Mouse (Mus musculus): ENCODE data around the gene Coa4. TPM values are rescaled to one million over a fixed set of nuclear protein-coding genes. Genes with fewer than 3 reads are reported as not detected.

Gene Coa4
- 1.7 and 4.0 TPM in 2 replicates for total RNA-seq (2015; ENCODE audit: low replicate concordance)
- 6.7 and 9.8 TPM in 2 replicates for total RNA-seq (2017; ENCODE audit: low replicate concordance)

DNA sequence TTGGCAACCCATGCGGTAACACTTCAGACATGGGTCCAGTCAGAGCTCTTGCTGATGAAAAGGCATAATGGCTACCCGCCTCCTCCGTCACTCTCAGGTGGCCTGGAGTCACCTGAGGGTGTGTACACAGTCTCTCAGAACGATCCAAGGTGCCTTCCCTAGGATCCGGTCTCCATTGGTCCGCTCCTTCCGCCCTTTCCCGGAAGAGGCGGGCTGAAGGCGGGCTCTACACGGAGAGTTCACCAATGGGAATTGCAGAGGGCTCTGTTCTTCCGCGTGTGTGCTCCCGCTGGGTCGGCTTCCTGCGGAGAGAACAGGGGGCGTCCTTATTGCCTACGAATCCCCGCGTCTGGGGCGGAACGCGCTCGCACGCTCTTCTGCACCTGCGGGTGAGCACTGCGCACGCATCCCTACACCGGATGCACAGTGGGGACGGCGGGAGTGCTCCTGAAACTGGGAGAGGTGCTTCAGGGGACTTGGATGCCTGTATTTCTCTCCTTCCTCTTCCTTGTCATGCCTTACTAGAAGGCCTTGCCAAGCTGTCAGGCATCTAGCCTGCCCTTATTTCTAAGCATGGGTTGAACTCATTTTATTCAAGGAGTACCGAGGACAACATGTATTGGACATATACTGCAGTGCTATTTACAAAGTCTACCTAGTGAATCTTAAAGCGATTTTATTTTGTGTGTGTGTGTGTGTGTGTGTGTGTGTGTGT, at the start of gene Coa4:
TSS of gene Coa4 (plus strand) at position 268 of the 715 bp plus-strand sequence.
- ATAC-seq (replicated peaks; ENCODE audit: low FRiP score, poor library complexity, severe bottlenecking) = peak; percentile 99

DNA sequence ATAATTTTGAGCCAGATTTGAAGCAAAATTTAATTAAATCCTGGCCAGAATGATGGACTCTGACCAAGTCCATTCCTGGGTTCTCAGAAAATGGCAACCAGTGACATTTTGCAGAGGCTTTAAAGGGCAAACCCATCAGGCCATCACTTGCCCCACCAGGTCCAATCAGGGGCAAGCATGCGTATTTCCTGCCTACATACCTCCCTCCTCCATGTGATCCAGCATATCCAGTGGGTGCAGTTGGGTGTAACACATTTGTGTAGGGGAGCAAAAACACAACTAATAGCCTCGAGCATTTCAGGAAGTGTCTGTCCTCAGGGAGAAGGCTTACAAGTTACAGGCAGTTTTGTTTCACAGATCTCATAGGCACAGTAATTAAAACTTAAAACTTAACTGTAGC, 49.6 kb upstream of the Coa4 start:
- ATAC-seq (replicated peaks; ENCODE audit: low FRiP score, poor library complexity, severe bottlenecking) = no peak

DNA sequence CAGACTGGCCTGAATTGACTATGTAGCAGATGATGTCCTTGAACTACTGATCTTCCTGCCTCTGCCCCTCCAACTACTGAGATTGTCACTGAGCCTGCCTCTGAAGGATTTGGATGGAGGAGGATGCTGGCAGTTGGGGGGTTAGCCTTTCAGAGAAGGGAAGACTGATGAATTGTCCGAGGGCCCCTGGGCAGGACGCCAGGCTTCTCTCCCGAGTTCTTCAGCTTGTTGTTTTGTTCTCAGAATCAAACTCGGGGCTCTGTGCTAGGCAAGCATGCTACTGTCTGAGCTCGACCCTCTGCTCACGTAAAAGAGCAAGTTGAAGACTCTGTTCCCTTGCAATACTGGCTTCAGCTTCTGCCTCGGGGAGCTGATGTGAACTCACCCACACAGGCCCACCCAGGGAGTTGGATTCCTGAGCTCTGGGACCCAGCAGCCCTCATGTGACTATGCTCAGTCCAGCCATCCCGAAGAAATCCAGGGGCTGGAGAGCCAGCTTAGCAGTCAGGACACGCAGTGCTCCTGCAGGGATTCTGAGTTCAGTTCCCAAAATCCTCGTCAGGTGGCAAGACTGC, 48.3 kb upstream of the Coa4 start:
- no peak for ATAC-seq (replicated peaks; ENCODE audit: low FRiP score, poor library complexity, severe bottlenecking)

DNA sequence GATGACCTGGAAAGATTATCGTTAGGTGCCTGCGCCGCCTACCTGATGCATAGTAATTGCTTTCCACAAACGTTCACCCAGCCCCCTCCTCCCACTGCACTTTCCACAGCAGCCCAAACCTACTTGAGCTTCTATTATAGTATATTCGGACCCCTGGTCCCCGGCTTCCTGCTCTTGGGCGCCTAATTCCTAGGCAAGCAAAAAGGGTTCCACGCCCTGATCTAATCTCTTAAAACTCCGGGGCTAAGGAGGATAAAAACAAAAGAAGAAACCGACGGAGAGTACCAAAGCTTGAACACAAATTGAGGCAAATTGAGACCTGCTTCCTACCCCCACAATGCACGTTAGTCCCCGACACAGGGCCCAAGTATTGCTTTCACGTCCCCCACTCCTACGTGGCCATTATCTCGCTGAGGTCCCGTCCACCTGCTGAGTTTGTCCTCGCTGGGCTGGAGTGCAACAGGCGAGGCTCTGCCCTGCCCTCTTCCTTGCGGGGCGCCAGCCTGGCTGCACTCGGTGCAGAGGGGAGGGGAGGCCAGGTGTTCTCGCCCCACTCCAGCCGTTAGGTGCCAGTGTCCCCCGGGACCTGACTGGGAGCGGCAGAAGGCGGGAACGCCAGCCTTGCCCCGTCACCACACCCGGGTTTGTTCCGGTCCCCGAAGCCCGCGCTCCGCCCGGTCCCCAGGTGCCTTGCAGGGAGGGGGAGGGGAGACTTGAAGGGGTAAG, 44.3 kb upstream of the Coa4 start:
- ATAC-seq (replicated peaks; ENCODE audit: low FRiP score, poor library complexity, severe bottlenecking) = peak; percentile 52

DNA sequence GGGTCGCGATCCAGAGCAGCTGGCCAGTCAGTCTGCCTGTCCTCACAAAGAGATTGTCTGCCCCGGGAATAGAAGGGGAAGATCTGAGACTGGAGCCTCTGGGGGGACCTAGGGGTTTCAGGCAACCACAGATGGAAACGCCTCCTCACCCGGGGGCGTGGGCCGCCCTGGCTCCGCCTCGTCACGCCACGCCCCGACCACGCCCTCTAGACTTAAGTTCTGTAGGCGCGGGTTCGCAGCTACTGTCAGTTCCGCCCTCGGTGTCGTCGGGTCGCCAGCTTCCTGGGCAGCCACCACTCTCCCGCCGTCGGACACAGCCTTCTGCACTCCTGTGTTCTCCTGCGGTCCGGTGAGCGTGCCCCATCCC, 43.8 kb upstream of the Coa4 start, which contains the start of gene Ucp2:
TSS of gene Ucp2 (plus strand) at position 221 of the 367 bp plus-strand sequence.
- ATAC-seq (replicated peaks; ENCODE audit: low FRiP score, poor library complexity, severe bottlenecking) = peak; percentile 70

DNA sequence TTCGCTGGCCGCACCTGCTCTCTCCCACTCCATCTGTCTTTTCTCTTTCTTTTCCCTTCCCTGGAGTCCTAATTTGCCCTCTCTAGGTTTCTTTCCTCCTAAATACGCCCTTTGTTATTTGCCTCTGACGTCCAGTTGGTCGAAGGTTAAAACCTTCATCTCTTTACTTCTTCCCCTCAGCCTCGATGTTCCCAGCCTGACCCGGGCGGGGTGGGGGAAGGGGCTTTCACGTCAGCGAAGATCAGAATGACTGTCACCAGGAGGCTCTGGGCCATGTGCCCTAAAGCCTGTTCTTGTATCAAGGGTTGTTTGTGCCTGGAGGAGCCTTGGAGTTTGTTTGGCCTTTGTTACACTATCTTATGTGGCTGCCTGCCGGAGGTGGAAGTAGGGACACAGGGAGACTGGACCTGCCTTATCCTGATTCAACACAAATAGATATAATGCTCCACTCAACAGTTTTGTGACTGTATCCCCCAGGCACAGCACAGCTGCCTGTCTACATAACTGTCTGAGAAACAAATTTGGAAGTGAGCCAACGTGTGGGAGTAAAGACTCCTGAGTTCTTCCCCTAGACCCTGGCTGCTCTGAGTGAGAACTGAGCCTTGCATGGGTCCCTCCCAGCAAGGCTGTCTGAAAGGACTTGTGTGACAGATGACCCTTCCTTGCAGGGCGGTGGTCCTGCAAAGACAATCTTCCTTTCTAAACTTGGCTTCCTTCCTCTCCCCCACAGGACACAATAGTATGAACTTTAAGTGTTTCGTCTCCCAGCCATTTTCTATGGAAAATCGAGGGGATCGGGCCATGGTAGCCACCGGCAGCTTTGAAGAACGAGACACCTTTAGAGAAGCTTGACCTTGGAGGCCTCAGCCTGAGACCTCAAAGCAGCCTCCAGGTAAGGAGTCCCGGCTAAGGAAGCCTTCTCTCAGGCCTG, 43.1 kb upstream of the Coa4 start:
- peak; percentile 7; the same call in 1 of the 2 replicates for ATAC-seq (replicated peaks; ENCODE audit: low FRiP score, poor library complexity, severe bottlenecking)

DNA sequence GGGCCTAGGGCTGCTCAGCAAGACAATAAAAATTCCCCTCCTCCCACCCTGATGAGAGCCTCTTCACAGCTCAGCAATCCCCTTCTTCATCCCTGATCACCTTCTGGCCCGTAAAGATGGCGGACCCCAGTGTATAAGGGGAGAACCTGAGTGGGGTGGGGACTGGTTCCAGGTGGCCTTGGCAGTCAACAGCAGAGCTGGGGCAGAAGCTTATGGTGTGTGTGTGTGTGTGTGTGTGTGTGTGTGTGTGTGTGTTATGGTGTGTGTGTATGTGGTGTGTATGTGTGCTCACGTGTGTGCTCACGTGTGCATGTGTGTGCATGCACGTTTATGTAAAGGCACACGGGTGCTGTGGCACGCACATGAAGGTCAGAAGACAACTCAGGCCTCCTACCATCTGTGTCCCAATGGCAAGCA, 42.4 kb upstream of the Coa4 start:
- ATAC-seq (replicated peaks; ENCODE audit: low FRiP score, poor library complexity, severe bottlenecking) = peak; percentile 24; the same call in 1 of the 2 replicates

DNA sequence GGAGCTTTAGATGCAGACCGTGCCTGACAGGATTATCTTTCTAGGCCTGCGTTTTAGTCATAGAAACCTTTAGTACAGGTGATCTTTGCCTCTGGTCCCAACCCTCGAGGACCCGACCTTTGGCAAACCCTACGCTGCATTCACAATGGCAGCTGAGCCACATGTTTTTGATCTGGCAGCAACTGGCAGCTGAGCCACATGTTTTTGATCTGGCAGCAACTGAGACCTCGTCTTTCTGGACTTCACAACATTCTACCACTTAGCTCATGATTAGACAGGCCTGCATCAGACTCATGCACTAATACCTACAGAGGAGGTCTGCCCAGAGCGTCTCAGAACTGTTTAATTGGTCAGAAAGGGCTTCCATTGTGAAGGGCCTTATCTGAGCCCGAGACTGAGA, 41.8 kb upstream of the Coa4 start:
- no peak for ATAC-seq (replicated peaks; ENCODE audit: low FRiP score, poor library complexity, severe bottlenecking)

DNA sequence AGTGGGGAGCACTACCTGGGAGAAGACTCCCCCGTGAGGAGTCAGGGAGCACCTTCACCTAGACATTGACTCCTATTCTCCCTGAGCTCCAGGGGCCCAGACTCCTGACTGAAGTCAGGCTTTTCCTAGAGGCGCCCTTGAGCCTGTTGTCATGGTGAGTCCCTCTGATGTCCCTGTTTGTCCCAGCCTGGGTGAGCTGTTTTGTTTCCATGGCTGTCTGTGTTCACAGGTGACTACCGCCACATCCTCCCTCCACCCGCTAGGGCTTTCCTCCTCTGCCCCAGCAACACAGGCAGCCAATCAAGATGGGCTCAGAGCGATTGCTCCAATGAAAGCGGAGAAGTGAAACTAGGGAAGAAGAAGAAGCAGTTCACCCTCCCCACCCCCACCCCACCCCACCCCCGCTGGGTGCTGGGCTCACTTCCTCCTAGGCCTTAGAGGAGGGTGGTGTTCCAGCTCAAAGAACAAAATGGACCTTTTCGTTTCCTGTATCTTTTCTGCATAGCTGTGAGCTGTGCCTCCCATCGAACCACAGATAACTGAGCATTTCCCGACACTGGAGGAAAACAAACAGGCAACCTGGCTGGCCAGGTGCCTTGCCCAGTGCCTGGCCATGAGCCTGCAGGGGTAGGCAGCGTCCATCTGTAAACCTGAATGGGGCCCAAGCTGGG, 41.2 kb upstream of the Coa4 start:
- peak; percentile 26 for ATAC-seq (replicated peaks; ENCODE audit: low FRiP score, poor library complexity, severe bottlenecking)

DNA sequence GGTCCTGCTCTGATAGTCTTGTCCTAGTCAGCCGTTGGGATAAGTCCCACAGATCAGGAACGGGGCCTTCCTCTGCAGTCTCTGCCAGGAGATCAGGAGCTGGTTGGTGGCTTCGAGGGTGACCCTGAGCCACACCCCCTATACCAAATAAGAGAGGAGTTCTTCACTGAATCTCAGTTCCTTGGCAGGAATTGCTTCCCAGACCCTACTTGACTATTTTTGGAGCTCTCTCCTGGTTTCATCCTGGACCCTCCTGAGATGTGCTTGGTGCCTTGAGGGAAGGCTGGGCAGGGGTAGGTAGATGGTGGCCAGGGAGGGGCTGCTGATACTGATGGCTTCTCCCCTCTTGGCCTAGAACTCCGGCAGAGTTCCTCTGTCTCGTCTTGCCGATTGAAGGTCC, 40.5 kb upstream of the Coa4 start:
- no peak for ATAC-seq (replicated peaks; ENCODE audit: low FRiP score, poor library complexity, severe bottlenecking)

DNA sequence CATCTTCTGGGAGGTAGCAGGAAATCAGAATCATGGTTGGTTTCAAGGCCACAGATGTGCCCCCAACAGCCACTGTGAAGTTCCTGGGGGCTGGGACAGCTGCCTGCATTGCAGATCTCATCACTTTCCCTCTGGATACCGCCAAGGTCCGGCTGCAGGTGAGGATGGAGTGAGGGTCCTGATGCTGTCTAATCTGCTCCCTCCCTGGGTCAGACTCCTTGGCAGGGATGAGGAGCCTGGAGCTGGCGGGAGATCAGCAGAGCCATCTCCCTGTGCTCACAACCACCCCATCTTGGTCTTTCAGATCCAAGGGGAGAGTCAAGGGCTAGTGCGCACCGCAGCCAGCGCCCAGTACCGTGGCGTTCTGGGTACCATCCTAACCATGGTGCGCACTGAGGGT, 40.1 kb upstream of the Coa4 start:
- no peak for ATAC-seq (replicated peaks; ENCODE audit: low FRiP score, poor library complexity, severe bottlenecking)

DNA sequence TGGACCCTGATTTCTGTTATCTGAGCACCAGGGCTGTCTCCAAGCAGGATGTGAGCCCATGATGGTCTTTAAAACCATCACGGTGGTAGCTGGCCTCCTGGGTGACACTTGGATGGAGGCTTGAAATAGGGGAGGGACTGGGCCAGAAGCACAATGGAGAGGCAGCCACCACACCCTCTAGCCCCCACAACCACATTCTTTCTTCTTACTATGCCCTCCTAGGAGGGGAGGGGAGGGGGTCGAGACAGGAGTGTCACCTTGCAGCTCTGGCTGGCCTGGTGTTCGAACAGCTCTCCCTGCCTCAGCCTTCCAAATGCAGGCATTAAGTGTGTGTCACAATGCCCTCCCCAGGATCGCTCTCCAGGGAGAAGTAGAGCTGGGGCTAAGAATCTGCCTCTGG, 39.5 kb upstream of the Coa4 start:
- no peak for ATAC-seq (replicated peaks; ENCODE audit: low FRiP score, poor library complexity, severe bottlenecking)

DNA sequence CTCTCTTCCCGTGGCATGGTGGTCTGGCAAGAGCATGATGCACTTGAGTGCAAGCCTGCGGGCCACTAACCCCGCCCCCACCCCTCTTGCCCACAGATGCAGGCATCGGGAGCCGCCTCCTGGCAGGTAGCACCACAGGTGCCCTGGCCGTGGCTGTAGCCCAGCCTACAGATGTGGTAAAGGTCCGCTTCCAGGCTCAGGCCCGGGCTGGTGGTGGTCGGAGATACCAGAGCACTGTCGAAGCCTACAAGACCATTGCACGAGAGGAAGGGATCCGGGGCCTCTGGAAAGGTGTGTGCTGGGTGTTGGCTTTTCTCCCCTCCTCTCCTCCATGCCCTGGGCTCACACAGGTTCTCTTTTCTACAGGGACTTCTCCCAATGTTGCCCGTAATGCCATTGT, 38.9 kb upstream of the Coa4 start:
- no peak for ATAC-seq (replicated peaks; ENCODE audit: low FRiP score, poor library complexity, severe bottlenecking)

DNA sequence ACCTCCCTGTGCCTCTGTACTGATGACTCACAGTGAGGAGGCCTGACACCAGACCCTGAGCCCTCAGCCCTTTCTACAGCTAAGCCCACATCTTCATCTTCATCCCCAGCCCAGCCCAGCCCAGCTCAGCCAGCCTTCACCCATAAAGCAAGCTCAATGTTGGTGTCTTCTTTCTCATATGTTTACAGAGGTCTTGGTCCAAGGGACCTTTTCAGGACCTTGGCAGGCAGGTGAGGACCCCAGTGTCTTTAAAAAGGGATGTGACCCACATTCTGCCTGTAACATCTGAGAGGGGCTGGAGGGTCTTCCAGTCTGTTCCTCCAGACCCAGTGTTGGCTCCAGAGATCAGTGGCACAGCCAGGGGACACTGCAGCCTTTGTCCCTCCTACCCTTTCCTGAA, 37.4 kb upstream of the Coa4 start:
- ATAC-seq (replicated peaks; ENCODE audit: low FRiP score, poor library complexity, severe bottlenecking) = no peak

DNA sequence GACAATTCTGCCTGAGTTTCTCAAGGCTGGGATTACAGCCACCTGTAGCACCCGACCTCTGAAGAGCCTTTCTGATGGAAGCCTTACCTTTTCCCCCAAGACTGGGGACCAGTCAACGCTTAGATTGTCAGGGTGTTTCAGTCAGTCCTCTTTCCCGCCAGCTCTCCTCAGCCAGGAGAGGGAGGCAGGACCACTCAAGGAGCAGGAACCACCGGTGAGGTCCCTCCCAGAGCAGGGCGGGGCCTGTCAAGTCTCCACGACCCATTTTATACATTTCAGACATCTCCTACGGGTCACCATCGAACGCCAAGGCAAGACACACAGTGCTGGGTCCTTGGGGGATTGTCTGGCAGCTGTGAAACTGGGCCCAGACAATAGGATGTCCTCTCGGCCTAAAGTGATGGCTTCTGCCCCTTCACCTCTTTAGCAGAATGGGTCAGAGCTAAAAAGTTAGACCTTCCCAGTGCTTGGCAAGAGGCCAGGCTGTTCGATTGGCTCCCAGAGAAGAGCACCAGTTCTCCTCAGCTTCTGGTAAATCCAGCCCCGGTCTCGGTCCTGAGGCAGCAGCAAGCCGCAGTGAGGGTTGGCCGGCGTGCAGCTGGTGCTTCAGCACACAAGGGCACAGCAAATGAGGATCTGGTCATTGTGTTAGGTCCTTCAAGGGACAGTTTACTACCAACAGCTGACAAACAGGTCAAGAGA, 36.4 kb upstream of the Coa4 start:
- peak; percentile 12 for ATAC-seq (replicated peaks; ENCODE audit: low FRiP score, poor library complexity, severe bottlenecking)

DNA sequence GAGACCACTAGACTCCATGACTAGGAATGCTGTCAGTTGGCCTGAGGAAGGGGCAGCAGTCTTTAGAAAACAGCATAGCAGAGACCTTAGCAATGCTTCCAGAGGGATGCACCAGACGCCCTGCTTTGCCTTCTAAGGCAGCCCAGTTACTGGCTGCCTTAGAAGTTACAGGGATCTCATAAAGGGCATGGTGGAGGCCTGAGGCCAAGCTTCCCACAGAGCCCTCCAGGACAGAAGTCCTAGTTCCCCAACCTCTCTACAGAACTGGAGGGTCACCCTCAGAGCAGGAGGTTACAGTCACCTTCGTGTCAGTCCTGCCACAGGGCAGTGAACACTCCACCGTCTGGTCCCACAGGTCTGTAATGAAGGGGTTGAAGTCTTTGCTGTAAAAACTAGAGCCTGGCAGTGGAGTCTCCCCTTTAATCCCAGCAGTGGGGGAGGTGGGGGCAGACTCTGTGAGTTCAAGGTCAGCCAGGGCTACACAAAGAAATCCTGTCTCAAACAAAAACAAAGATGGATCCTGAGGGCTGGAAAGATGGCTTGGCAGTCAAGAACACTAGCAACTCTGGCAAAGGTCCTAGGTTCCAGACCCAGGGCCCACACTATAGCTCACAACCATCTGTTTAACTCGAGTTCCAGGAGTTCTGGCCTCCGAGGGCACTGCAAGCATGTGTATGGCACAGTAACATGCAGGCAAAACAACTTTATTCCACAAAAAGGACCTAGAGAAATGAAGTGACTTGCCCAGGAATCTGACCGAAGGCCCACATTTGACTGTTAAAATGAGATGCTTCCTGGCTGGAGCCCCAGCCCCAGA, 35.6 kb upstream of the Coa4 start:
- peak; percentile 13 for ATAC-seq (replicated peaks; ENCODE audit: low FRiP score, poor library complexity, severe bottlenecking)

DNA sequence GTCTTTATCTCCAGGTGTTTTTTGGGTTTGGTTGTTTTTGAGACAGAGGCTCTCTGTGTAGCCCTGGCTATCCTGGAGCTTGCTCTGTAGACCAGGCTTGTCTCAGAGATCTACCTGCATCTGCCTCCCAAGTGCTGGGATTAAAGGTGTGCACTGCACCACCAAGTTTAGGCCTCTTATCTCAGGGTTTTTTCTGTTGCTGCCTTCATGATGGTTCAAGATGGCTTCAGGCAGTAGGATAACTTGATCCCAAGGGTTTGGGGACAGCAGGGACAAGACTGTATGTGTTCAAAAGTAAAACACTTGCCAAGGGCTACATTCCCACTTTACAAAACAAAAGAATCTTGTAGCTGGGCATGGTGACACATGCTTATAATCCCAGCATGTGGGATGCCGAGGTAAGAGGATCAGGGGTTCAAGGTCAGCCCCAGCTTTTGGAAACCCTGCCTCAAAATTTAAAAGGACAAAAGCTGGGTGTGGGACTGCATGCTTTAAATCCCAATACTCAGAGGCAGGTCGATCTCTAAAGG, 35.0 kb upstream of the Coa4 start:
- 0 out of 2 replicates have a peak, but pooled peaks have one; percentile 0 for ATAC-seq (replicated peaks; ENCODE audit: low FRiP score, poor library complexity, severe bottlenecking)

All from erythroblast, adult 5-6 weeks (primary cell).